Mouse (Mus musculus): ENCODE measurements around the gene Rictor.
"Not testable (repeated sequence)": the region's sequence is repeated elsewhere in the genome, so short reads cannot be mapped to it uniquely, and the experiment has no call there.

Rictor gene

DNA sequence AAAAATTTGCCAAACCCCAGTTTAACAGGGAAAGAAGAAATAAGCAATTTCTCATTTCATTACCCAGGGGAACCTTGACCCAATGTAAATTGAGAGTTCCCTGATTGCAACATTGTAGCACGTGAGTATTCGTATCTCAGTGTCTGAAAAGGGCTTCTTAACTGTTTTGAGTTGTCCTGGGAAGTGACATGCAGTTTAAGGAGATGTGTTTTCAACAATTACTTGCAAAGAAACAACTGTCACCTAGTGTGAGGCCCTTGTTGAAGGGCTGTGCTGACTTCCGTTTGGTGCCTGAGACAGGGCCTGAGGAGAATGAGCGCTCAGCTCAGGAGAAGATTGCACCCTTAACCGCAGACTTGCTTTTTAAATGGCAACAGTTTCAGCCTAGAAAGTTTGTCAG, 24.9 kb downstream of the Rictor start:
- no peak for DNase-seq (ENCODE audit: low spot score in 2 of 2)

DNA sequence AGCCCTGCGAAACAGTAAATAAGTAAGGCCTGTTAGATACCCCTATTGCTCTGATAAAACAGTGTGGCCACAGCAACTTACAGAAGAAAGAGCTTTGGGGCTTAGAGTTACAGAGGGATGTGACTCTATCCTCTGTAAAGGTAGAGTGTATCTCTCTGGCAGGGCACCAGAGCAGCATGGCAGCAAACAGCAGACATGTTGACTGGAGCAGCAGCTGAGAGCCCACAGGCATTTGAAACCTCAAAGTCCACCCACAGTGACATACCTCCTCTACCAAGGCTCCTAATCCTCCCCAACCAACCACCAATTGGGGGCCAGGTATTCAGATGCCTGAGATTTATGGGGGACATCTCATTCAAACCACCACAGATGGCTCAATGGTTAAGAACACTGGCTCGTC, 31.0 kb downstream of the Rictor start:
- DNase-seq (ENCODE audit: low spot score in 2 of 2): no peak

DNA sequence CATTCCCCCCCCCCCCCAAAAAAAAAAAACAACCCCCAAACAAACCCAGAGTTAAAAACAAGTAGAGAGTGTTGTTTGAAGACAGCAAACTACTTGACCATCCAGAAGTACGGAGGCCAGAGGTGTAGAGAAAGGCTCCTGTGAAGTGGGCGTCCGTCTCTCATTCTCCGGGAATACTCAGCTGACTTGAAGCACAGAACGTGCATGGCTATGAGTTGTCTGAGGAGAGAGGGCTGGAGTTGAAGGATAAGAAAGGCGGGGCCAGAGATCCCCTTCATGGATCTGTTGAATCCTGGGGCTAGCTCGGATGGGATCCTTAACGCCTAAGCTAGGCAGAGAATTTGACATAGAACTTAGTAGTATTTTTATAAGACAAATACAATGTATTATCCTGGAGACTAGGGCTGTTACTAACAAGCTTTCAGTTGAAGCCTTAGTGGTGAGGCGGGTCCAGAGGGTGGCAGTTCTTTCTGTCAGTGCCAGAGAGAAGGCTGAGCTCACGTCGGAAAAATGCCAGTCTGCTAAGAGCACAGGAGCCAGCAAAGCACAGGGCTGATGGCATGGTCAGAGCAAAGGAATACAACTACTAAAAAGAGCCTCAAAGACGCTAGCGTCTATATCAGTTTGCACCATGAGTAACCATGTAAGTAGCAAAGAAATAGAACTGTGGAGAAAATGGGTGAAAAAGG, 34.3 kb downstream of the Rictor start:
- no peak for DNase-seq (ENCODE audit: low spot score in 2 of 2)

DNA sequence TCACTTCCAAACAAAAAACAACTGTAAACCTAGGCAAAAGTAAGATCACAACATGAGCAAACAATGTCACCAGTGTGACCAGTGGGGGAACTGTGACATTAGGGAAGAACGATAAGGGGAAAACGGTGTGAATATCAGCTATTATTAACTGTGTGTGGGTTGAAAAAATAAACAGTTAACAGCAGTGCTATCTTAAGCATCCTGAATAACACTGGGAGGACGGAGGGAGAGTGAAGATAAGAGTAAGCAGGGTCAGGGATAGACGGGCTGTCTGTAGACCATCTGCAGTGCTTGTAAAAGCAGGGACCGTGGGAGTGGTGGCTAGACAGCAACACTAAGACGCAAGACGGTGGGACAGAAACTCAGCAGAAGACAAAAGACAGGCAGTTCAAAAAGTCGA, 35.5 kb downstream of the Rictor start:
- DNase-seq (ENCODE audit: low spot score in 2 of 2): no peak

DNA sequence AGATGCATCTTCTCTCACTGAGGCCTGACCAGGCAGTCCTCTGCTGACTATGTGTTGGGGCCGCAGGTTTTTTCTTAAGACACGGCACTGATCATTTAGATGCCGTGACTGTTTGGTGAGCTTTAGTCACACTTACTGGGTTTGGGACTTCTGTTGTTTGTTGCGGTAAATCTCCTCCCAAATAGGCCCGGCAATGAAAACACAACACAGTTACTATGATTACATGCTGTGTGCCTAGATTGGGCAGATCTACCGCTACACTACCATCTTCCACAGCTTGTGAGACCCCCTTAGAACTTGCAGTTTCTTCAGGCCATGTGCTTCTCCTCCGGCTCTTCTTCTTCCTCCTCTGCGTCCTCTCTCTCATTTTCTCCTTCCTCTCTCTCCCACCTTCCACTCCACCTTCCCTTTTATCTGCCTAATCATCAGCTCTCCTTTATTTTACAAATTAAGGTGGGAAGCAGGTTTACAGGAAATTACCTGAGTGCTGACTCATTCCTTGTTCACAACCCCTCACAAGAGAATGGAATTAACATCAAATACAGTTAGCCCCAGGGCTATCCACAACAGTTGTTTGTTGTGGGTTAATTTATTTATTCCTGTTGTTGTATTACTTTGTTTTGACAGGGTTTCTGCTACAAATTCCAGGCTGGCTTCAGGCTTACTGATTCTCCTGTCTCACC, 38.3 kb downstream of the Rictor start:
- not testable (repeated sequence) for DNase-seq (ENCODE audit: low spot score in 2 of 2)

DNA sequence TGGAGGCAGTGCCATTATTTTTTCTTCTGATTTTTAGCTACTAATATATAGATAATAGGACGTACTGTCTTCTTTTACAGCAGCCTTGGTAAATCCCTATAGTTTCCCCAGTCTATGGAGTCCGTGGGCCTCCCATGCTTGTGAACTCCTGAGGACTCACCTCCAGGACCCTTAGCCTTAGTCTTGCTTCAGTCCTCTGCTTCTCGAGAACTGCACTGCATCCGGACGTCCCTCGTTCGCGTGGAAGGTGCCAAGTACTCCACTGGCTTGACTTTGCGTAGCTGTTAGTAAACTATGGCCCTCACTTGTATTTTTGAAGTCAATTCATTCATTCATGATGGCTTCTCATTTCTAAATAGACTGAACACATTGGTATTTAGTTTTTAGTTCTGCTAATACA, 38.8 kb downstream of the Rictor start:
- DNase-seq (ENCODE audit: low spot score in 2 of 2): no peak

DNA sequence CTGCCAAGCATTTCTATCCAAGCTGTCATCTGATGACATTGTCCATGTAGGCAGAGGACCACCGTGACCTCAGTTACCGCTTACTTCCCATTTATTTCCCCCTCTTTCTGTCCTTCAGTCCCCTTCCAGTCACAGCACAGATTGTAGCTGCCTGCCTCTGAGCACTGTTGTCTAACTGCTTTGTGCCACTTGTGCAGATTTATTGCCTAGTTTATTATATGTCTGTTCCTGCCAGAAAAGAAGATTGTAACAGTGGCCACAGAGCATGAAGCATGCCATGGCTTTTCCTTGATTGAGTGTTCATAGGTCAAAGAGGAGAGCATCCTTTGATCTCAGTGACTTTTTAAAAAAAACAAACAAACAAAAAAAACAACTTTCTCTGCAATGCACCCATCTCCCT, 46.2 kb downstream of the Rictor start:
- no peak for DNase-seq (ENCODE audit: low spot score in 2 of 2)

DNA sequence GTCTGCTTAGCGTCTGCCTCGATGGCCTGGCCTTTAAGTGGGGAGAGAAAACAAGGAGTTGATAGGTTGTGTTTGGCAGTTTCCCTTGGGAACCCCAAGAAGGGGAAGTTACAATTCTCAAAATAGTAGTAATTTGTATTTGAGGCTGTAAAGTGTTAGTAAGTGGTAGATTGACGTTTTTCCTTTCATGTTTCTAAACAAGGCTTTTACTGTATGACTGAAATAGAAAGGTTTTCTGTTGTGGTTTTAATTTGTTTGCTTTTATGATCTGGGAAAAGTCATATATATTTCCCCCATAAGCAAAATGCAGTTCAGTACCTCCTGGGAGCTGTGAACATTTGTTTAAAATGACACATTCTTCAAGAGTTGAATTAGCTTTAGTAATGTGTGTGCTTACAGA, 64.1 kb downstream of the Rictor start:
- DNase-seq (ENCODE audit: low spot score in 2 of 2): no peak

DNA sequence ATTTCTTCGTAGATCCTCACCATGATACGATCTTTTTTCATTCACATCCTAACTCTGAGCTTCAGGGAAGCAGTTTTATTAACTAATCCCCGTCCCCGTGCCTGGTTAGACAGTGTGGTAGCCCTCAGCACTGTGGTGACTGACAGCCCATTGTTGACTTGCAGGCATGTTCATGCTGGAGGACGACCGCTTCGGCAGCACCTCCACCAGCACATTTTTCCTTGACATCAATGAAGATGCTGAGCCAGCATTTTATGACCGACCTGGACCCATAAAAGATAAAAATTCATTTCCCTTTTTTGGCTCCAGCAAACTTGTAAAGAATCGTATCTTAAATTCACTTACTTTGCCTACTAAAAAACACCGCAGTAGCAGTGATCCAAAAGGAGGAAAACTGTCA, 78.0 kb downstream of the Rictor start:
- no peak for DNase-seq (ENCODE audit: low spot score in 2 of 2)

DNA sequence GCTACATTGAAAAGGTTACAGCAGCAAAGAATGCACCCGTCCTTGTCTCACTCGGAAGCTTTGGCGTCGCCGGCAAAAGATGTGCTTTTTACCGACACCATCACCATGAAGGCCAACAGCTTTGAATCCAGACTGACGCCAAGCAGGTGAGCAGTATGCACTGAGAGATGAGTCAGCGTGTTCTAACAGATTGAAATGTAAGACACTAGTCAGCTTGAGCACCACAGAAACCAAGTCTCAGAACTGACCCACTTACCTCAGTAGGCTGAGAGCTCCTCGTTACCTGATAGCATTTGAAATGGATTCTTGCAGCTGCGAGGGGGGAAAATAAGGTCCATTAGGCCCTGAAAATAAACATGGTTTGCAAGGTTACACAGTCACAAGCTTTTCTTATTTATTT, 79.1 kb downstream of the Rictor start:
- no peak for DNase-seq (ENCODE audit: low spot score in 2 of 2)

DNA sequence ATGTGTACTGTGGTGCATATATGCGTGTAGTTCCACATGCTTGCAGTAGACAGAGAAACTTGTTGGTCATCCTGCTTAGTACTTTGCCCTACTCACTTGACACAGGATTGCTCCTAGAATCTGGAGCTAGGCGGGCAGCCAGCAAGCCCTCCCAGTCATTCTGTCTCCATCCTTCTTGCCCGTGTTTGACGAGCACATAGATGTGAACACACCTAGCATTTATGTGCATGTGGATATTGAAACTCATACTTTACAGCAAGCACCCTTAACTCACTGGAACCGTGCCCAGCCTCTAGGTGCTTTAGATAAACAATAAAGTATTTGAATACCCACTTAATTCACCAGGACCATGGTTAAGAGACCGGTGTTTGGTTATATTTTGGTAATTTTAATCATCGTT, 81.8 kb downstream of the Rictor start:
- DNase-seq (ENCODE audit: low spot score in 2 of 2): no peak

DNA sequence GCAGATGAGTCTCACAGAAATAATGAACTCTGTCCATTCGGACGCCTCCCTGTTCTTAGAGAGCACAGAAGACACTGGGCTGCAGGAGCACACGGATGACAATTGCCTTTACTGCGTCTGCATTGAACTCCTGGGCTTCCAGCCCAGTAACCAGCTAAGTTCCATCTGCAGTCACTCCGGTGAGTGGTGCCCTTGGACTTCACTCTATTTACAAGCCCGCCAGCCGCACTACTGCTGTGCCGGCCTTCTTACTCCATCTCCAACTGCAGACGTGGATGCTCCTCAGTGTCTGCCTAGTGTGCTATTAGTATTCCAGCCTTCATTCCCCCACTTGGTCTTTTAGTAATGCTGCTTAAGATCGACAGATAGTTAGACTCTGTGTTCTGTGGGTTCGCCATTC, 83.5 kb downstream of the Rictor start:
- no peak for DNase-seq (ENCODE audit: low spot score in 2 of 2)

DNA sequence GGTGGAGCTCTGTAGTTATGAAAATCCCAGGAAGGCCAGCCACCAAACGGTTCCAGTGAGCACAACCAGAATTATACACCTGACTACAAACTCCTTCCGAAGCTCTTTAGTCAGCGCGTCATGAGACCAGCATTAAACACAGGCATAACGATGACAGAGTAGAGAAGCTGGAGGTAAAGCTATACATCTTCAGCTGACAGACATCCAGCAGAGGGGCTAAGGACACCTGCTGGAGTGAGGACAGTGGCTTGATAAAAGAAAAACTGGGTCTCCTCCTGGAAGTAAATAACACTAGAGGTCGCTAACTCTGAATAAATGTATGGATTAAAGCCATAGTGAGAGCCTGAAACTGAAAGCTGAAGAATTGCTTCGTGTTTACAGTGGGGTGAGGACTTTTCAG, 84.7 kb downstream of the Rictor start:
- DNase-seq (ENCODE audit: low spot score in 2 of 2): no peak

DNA sequence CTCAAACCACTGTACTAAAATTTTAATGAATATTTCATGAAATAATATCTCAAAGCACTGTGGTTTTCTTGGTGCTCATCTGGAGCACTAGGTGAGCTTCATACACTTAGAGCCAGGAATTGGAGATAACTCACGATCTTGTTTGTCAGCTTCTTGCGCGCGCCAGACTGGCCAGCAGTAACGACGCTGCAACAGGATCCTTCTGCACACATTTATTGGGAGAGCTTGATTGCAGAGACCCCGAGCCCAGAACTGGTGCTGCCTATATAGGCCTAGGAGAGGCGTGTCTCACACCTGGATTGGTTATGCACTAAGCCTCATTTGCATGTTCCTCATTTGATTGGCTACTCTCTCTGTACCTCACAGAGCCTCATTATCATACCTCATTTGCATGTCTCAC, 93.0 kb downstream of the Rictor start:
- DNase-seq (ENCODE audit: low spot score in 2 of 2): not testable (repeated sequence)

DNA sequence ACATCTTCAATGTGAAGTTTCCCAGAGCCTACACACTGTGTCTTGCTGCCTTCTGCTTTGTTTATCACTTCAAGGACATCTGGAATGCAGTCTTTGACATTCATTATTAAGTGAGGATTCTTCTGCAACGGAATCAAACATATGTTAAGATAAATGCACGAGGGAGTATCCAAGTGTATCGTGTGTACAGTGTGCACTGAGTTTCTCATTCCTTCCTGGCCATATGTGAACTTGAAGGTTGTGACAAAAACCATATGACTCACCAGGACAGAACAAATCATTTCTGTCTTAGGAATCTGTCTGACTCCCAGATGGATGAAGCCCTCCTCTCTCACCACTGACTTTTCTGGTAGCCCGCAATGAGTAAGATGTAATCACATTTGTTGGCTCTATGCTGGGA, 107.6 kb downstream of the Rictor start:
- no peak for DNase-seq (ENCODE audit: low spot score in 2 of 2)

DNA sequence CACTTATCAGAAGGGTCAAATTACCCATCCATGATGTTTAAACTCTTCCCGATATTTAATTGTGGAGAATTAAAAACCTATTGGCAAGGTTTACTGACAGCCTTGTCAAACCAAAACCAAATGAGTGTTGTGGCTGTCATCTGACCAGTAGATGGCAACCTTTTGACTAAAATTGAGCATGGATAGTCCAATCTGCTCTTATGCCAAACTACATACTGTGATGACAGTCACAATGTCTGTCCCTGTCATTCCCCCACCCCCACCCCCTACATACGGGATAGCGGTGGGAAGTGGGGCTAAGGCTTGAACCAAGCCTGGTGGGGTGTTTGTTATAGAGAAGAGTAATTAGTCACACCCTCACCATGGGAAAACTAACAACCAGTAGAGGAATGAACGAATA, 132.0 kb downstream of the Rictor start:
- DNase-seq (ENCODE audit: low spot score in 2 of 2): no peak

DNA sequence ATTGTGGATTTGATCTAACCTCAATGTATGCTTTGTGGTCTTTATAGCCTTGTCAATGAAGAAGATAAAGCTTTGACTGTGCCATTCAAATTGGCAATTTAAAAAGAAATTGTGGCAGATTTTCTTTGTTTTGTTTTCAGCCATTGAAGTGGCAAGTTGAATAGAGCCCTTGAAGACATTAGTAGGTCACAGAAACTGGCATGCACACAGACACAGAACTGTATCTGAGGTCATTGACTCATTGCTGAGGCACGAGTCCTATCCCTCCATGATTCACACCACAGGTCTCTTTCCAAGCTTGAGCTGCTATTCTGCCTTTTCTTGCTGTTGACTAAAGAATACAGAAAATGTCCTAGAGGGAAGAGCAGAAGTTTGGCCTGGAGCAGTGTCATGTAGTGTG, 141.7 kb downstream of the Rictor start:
- no peak for DNase-seq (ENCODE audit: low spot score in 2 of 2)
